Mouse (Mus musculus) kidney, embryonic 15.5 days (tissue): ENCODE measurements around the gene Actl6a. TPM values are rescaled to one million over a fixed set of nuclear protein-coding genes. Genes with fewer than 3 reads are reported as not detected.

Source experiments
- ATAC-seq: fragments of 200-750 bp; cut with Nextera tagmentation; replicated peaks from 2 replicates; pipeline ENCODE4 v1.8.0; 2017; ENCODE audit warnings: moderate TSS enrichment; ENCODE audit not compliant: low FRiP score
- H3K27ac ChIP-seq: fragments of 300-500 bp; sonication (generic); 2 replicates; pipeline ENCODE4 v1.5.1; 2015; ENCODE audit warnings: mild to moderate bottlenecking, inconsistent platforms
- H3K27me3 ChIP-seq: fragments of 300-500 bp; sonication (generic); 2 replicates; pipeline ENCODE4 v1.6.1; 2015; ENCODE audit warnings: inconsistent platforms
- H3K36me3 ChIP-seq: fragments of 300-500 bp; sonication (generic); 2 replicates; pipeline ENCODE4 v1.6.1; 2015; ENCODE audit warnings: inconsistent platforms
- H3K4me1 ChIP-seq: fragments of 300-500 bp; sonication (generic); 2 replicates; pipeline ENCODE4 v1.6.1; 2015; ENCODE audit warnings: inconsistent platforms
- H3K4me2 ChIP-seq: fragments of 300-500 bp; sonication (generic); 2 replicates; pipeline ENCODE4 v1.6.1; 2015; ENCODE audit warnings: moderate library complexity, mild to moderate bottlenecking, inconsistent platforms
- H3K4me3 ChIP-seq: fragments of 300-500 bp; sonication (generic); replicated peaks from 2 replicates; pipeline ENCODE4 v1.5.1; 2015; ENCODE audit warnings: mild to moderate bottlenecking, inconsistent platforms
- H3K9ac ChIP-seq: fragments of 300-500 bp; sonication (generic); 2 replicates; pipeline ENCODE4 v1.6.1; 2015; ENCODE audit warnings: mild to moderate bottlenecking, inconsistent platforms
- H3K9me3 ChIP-seq: fragments of 300-500 bp; sonication (generic); replicated peaks from 2 replicates; pipeline ENCODE4 v1.6.1; 2016; ENCODE audit warnings: inconsistent platforms
- WGBS: fragments of 180-500 bp; shearing (Covaris S2); methylation state at CpG from one replicate; pipeline ENCODE4 v1.1.7; 2015; ENCODE audit warnings: mixed read lengths; 5-methylcytosine and 5-hydroxymethylcytosine counted together
- polyA plus RNA-seq: library from polyadenylated mRNA; unstranded; fragments of >200 nt; fragmentation: Nextera tagmentation; extraction: Ambion mirVana; gene quantifications from 2 replicates; pipeline ENCODE4 v1.2.1, GENCODE M21; 2015

Gene Actl6a
- polyA plus RNA-seq, 1 experiment from 2014 or later, result 186 TPM

- ATAC-seq, result no peak; the same call in 1 of the 2 replicates
- Histone ChIP-seq H3K4me1 (no peaks in the 10 kb centered on the region), H3K4me2 (no peak overlapping the region), H3K36me3 (no peaks in the 10 kb centered on the region), H3K27ac (no peak overlapping the region), H3K9ac (no peak overlapping the region), H3K9me3 (no peaks in the 10 kb centered on the region), H3K27me3 (no peaks in the 10 kb centered on the region), H3K4me3 (no peak overlapping the region)
- 75% methylated on average over 6 of the region's 6 CpGs for WGBS
These were observed 29.7 kb upstream of the Actl6a start for GRCm38 (mm10) chr3:32676393-32676792.

DNA sequence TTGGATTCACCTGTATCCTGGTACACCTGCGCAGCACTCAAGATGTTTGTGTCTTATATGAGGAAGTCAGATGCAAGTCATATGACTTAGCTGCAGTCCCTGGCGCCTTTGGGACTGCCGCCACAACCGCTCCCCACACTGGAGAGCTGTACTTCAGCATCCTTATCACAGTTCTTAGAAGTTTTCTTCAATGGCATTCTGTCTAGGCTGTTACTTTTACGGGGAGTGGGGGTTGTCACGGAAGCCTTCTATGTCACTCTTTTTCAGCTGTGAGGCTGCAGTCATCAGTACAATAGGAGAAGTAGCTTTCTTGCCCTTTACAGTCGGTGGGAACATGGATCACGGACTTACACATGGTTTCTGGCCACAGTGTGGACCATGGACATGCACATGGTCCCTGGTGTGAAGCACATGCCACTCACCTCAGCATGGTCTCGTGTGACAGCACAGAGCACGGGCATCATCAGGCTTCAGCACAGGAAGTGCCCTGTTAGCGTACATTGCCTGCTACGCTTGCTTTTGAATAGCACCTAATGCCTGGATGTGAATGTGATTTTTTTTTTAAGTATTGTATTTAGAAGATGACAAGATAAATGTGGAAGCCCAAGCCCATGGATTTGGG lies 23.1 kb upstream of the Actl6a start:
- H3K4me1 ChIP-seq, result no peaks in the 10 kb centered on the region
- H3K27me3 ChIP-seq, result no peaks in the 10 kb centered on the region
- no peak overlapping the region for H3K27ac ChIP-seq
- no peak overlapping the region for H3K4me3 ChIP-seq
- no peaks in the 10 kb centered on the region for H3K36me3 ChIP-seq
- H3K4me2 ChIP-seq, result no peak overlapping the region
- ATAC-seq, result no peak
- H3K9me3 ChIP-seq, result no peaks in the 10 kb centered on the region
- WGBS, result 76% methylated on average over 12 of the region's 12 CpGs
- no peak overlapping the region for H3K9ac ChIP-seq

GRCm38 (mm10) chr3:32684631-32685030 lies 21.5 kb upstream of the Actl6a start:
- Histone ChIP-seq H3K27ac (no peak overlapping the region), H3K4me1 (no peaks in the 10 kb centered on the region), H3K4me2 (no peak overlapping the region), H3K9me3 (no peaks in the 10 kb centered on the region), H3K36me3 (no peaks in the 10 kb centered on the region), H3K27me3 (no peaks in the 10 kb centered on the region), H3K9ac (no peak overlapping the region), H3K4me3 (no peak overlapping the region)
- 79% methylated on average over 3 of the region's 3 CpGs for WGBS
- no peak for ATAC-seq

- Histone ChIP-seq H3K4me3 (no peak overlapping the region), H3K27ac (no peak overlapping the region), H3K9me3 (no peaks in the 10 kb centered on the region), H3K27me3 (no peaks in the 10 kb centered on the region), H3K4me2 (no peak overlapping the region), H3K9ac (no peak overlapping the region), H3K4me1 (no peaks in the 10 kb centered on the region), H3K36me3 (no peaks in the 10 kb centered on the region)
- ATAC-seq, result no peak
- WGBS, result 71% methylated on average over 1 of the region's 1 CpGs
These were observed 19.6 kb upstream of the Actl6a start for GRCm38 (mm10) chr3:32686537-32686936.

GRCm38 (mm10) chr3:32687156-32687555 lies 18.9 kb upstream of the Actl6a start:
- Histone ChIP-seq H3K27me3 (no peaks in the 10 kb centered on the region), H3K4me1 (no peaks in the 10 kb centered on the region), H3K4me2 (no peak overlapping the region), H3K9ac (no peak overlapping the region), H3K9me3 (no peaks in the 10 kb centered on the region), H3K36me3 (no peaks in the 10 kb centered on the region), H3K27ac (no peak overlapping the region), H3K4me3 (no peak overlapping the region)
- no peak for ATAC-seq
- 37% methylated on average over 4 of the region's 4 CpGs for WGBS

DNA sequence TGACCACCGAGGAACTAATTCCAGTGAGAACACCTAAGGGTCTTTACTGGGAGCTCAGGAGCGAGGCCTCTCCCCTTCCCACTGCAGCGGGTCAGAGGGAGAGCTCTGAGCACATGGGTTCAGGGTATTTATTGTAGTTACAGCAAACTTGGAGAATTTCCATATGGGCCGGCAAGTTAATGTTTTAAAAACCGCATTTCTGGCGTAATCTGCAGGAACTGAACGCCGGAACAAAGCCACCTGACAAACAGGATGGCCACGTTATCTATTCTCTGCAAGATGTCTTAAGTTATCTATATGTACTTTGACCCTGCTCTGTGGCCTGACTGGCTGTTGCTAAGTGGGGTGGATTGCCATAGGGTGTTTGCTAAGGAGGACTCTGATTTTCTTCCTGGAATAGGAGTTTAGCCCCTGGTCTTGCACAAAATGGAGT lies 16.5 kb upstream of the Actl6a start:
- Histone ChIP-seq H3K9me3 (no peaks in the 10 kb centered on the region), H3K27ac (no peak overlapping the region), H3K36me3 (no peaks in the 10 kb centered on the region), H3K9ac (no peak overlapping the region), H3K27me3 (no peaks in the 10 kb centered on the region), H3K4me2 (no peak overlapping the region), H3K4me3 (no peak overlapping the region), H3K4me1 (no peaks in the 10 kb centered on the region)
- no peak for ATAC-seq
- 86% methylated on average over 9 of the region's 9 CpGs for WGBS

- no peaks in the 10 kb centered on the region for H3K4me1 ChIP-seq
- no peaks in the 10 kb centered on the region for H3K9me3 ChIP-seq
- H3K36me3 ChIP-seq, result no peaks in the 10 kb centered on the region
- H3K4me3 ChIP-seq, result no peak overlapping the region
- ATAC-seq, result no peak
- 88% methylated on average over 3 of the region's 3 CpGs for WGBS
- H3K9ac ChIP-seq, result no peak overlapping the region
- H3K27me3 ChIP-seq, result no peaks in the 10 kb centered on the region
- no peak overlapping the region for H3K27ac ChIP-seq
- no peak overlapping the region for H3K4me2 ChIP-seq
These were observed 16.1 kb upstream of the Actl6a start for GRCm38 (mm10) chr3:32690008-32690407.

GRCm38 (mm10) chr3:32690901-32691300 lies 15.2 kb upstream of the Actl6a start:
- no peaks in the 10 kb centered on the region for H3K9me3 ChIP-seq
- ATAC-seq, result no peak
- no peaks in the 10 kb centered on the region for H3K27me3 ChIP-seq
- no peaks in the 10 kb centered on the region for H3K4me1 ChIP-seq
- no peak overlapping the region for H3K4me3 ChIP-seq
- H3K27ac ChIP-seq, result no peak overlapping the region
- H3K9ac ChIP-seq, result no peak overlapping the region
- 62% methylated on average over 1 of the region's 1 CpGs for WGBS
- H3K4me2 ChIP-seq, result no peak overlapping the region
- no peaks in the 10 kb centered on the region for H3K36me3 ChIP-seq

DNA sequence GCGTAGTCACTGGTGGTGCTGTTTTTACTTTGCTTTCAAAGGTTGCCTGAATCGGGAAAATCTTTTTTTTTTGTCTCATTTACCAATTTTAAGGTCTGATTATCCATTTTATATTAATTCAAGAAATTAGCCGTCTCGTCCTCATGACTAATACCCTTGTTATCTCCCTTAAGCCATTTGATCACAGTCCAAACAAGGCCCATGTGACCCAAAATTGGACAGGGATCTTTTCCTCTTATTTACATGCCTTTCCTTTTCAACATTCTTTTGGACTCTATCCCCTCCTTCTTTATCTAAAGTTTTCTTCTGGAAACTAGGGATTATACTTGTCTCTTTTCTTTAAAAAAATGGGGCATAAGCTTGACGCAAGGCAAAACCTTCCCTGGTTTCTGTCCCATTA lies 14.3 kb upstream of the Actl6a start:
- H3K4me3 ChIP-seq, result no peak overlapping the region
- H3K27ac ChIP-seq, result no peak overlapping the region
- 79% methylated on average over 5 of the region's 5 CpGs for WGBS
- H3K4me1 ChIP-seq, result no peaks in the 10 kb centered on the region
- no peak overlapping the region for H3K4me2 ChIP-seq
- H3K9ac ChIP-seq, result no peak overlapping the region
- H3K36me3 ChIP-seq, result no peaks in the 10 kb centered on the region
- H3K9me3 ChIP-seq, result no peaks in the 10 kb centered on the region
- ATAC-seq, result no peak
- no peaks in the 10 kb centered on the region for H3K27me3 ChIP-seq

GRCm38 (mm10) chr3:32694211-32694610 lies 11.9 kb upstream of the Actl6a start:
- H3K27me3 ChIP-seq, result no peaks in the 10 kb centered on the region
- H3K4me1 ChIP-seq, result no peaks in the 10 kb centered on the region
- no peak overlapping the region for H3K4me3 ChIP-seq
- no peaks in the 10 kb centered on the region for H3K9me3 ChIP-seq
- H3K4me2 ChIP-seq, result no peak overlapping the region
- ATAC-seq, result no peak
- H3K36me3 ChIP-seq, result no peaks in the 10 kb centered on the region
- H3K9ac ChIP-seq, result no peak overlapping the region
- WGBS, result 68% methylated on average over 5 of the region's 5 CpGs
- H3K27ac ChIP-seq, result no peak overlapping the region

DNA sequence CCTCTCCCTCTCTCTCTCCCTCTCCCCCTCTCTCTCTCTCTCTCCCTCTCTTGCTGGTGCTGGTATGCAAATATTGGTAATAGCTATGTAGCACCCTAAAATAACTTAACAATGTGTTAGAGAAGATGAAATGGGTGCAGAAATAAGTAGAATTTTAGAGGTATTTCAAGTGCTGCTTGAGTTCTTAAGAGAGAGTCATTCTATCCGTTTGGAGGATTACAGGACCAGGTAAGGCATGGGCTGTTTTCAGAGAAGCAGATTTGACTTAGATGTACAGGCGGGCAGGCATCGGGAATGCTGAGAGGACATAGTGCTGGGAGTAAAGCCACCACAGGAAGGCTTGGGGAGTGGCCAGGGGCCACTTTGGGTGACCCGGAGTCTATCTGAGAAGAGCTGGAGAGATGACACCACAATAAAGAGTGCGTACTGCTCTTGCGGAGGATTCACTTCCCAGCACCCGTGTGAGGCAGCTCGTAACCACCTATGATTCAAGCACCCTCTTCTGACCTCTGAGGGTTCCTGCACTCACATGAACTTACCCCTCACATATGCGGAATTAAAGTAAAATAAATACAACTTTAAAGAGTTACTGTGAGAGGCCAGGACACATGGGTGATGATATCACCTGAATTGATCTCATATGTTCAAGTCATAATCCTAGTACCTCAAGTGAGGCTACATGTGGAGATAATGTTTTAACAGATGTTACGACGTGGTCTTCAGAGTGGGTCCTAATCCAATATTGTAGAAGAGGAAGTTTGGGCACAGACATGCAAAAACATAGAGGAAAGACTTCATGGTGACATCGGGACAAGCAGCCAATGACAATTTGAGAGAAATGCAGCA lies 11.1 kb upstream of the Actl6a start:
- H3K9me3 ChIP-seq, result no peaks in the 10 kb centered on the region
- no peaks in the 10 kb centered on the region for H3K27me3 ChIP-seq
- H3K9ac ChIP-seq, result no peak overlapping the region
- no peak overlapping the region for H3K4me3 ChIP-seq
- 61% methylated on average over 12 of the region's 12 CpGs for WGBS
- no peaks in the 10 kb centered on the region for H3K4me1 ChIP-seq
- no peak overlapping the region for H3K27ac ChIP-seq
- H3K36me3 ChIP-seq, result no peaks in the 10 kb centered on the region
- no peak overlapping the region for H3K4me2 ChIP-seq
- no peak for ATAC-seq

GRCm38 (mm10) chr3:32695583-32695980 lies 10.5 kb upstream of the Actl6a start:
- no peaks in the 10 kb centered on the region for H3K4me1 ChIP-seq
- H3K4me3 ChIP-seq, result no peak overlapping the region
- H3K9me3 ChIP-seq, result no peaks in the 10 kb centered on the region
- no peak overlapping the region for H3K4me2 ChIP-seq
- WGBS, result 85% methylated on average over 4 of the region's 4 CpGs
- H3K36me3 ChIP-seq, result no peaks in the 10 kb centered on the region
- no peak overlapping the region for H3K27ac ChIP-seq
- H3K9ac ChIP-seq, result no peak overlapping the region
- H3K27me3 ChIP-seq, result no peaks in the 10 kb centered on the region
- ATAC-seq, result no peak
